Mouse (Mus musculus) brain, embryonic 14.5 days (tissue): ENCODE measurements around the gene Trpm3.

Experiments
- CTCF ChIP-seq: fragments of 200-500 bp; IDR thresholded peaks from 2 replicates; pipeline ENCODE4 v1.5.1; 2012; ENCODE audit warnings: inconsistent platforms, mild to moderate bottlenecking, moderate library complexity, borderline replicate concordance; ENCODE audit not compliant: insufficient read depth, insufficient read length; ENCODE audit errors: extremely low read depth
- POLR2A ChIP-seq: fragments of 200-500 bp; IDR thresholded peaks from 2 replicates; pipeline ENCODE4 v1.6.1; 2012; ENCODE audit warnings: mild to moderate bottlenecking, inconsistent platforms, borderline replicate concordance; ENCODE audit not compliant: poor library complexity, insufficient read depth, insufficient read length, severe bottlenecking; ENCODE audit errors: extremely low read depth

DNA sequence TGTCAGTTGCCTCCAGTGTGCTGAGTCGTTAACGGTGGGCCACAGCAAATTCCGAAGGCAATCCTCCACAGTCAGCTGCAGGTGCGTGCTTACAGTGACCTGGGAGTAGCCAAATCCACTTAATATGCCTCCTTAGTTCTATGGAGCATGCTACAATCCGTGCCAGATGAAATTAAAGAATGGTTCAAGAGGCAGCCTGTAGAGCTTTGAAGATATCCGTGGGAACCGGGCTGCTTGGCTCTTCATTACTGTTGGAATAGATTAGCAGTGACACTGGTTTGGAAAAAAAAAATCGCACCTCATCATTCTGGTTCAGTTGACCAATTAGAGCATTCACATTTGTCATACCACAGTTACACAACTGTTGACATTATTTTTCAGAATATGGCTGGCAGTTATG, 531.4 kb downstream of the Trpm3 start:
- TF ChIP-seq CTCF (no peak), POLR2A (no peak)
